Mouse (Mus musculus): ENCODE measurements at regions not wholly inside any gene's neighbourhood (a gene's known extent, or its start where the extent isn't known, plus 50 kb on each side); places are given as distances from the start of the nearest gene placed in this dataset.

- no peak overlapping the region for H3K27ac ChIP-seq (replicated peaks in 1 of 2; ENCODE audit: control insufficient read depth in 1 of 2, insufficient read depth in 1 of 2, low read depth in 2 of 2, low read length in 2 of 2)
- H3K36me3 ChIP-seq (ENCODE audit: control insufficient read depth, insufficient read depth, low read length) = no peaks in the 10 kb centered on the region
- ATAC-seq (ENCODE audit: insufficient number of reproducible peaks, insufficient read depth, low FRiP score, low read depth) = no peak
- H3K9ac ChIP-seq (ENCODE audit: low read length) = no peak overlapping the region
- 69% methylated on average over 2 of the region's 2 CpGs for WGBS
- no peak overlapping the region for H3K4me2 ChIP-seq (ENCODE audit: low read length)
- no peak overlapping the region for H3K4me3 ChIP-seq (ENCODE audit: control insufficient read depth in 1 of 2, insufficient read depth in 1 of 2, low read depth in 1 of 2, low read length in 2 of 2)
- no peaks in the 10 kb centered on the region for H3K27me3 ChIP-seq (ENCODE audit: control insufficient read depth, insufficient read depth, low read length)
- peaks cover 4% of the 10 kb centered on the region; the same call in 1 of the 2 replicates for H3K9me3 ChIP-seq (ENCODE audit: control insufficient read depth, low read length)
- peaks cover 0 to 3% of the 10 kb centered on the region in 2 experiments; a peak in 1 of 4 replicates for H3K4me1 ChIP-seq (ENCODE audit: control insufficient read depth in 2 of 2, insufficient read depth in 2 of 2, low read length in 2 of 2)
These were observed 298.3 kb downstream of the Sox9 start for GRCm38 (mm10) chr11:113080311-113080710.

GRCm38 (mm10) chr11:113084442-113084841, 302.4 kb downstream of the Sox9 start:
- no peak overlapping the region for H3K4me2 ChIP-seq (ENCODE audit: low read length)
- H3K27me3 ChIP-seq (ENCODE audit: control insufficient read depth, insufficient read depth, low read length) = no peaks in the 10 kb centered on the region
- H3K9ac ChIP-seq (ENCODE audit: low read length) = no peak overlapping the region
- 80% methylated on average over 6 of the region's 6 CpGs for WGBS
- no peak for ATAC-seq (ENCODE audit: insufficient number of reproducible peaks, insufficient read depth, low FRiP score, low read depth)
- peaks cover 0 to 10% of the 10 kb centered on the region in 2 experiments; a peak in 3 of 4 replicates for H3K4me1 ChIP-seq (ENCODE audit: control insufficient read depth in 2 of 2, insufficient read depth in 2 of 2, low read length in 2 of 2)
- H3K9me3 ChIP-seq (ENCODE audit: control insufficient read depth, low read length) = no peaks in the 10 kb centered on the region
- no peak overlapping the region for H3K4me3 ChIP-seq (ENCODE audit: control insufficient read depth in 1 of 2, insufficient read depth in 1 of 2, low read depth in 1 of 2, low read length in 2 of 2)
- H3K27ac ChIP-seq (replicated peaks in 1 of 2; ENCODE audit: control insufficient read depth in 1 of 2, insufficient read depth in 1 of 2, low read depth in 2 of 2, low read length in 2 of 2) = no peak overlapping the region
- no peaks in the 10 kb centered on the region for H3K36me3 ChIP-seq (ENCODE audit: control insufficient read depth, insufficient read depth, low read length)

GRCm38 (mm10) chr11:113085556-113085955, 303.5 kb downstream of the Sox9 start:
- Histone ChIP-seq H3K27ac (replicated peaks in 1 of 2; ENCODE audit: control insufficient read depth in 1 of 2, insufficient read depth in 1 of 2, low read depth in 2 of 2, low read length in 2 of 2) (no peak overlapping the region), H3K4me3 (ENCODE audit: control insufficient read depth in 1 of 2, insufficient read depth in 1 of 2, low read depth in 1 of 2, low read length in 2 of 2) (no peak overlapping the region), H3K9ac (ENCODE audit: low read length) (no peak overlapping the region), H3K36me3 (ENCODE audit: control insufficient read depth, insufficient read depth, low read length) (no peaks in the 10 kb centered on the region), H3K9me3 (ENCODE audit: control insufficient read depth, low read length) (no peaks in the 10 kb centered on the region), H3K27me3 (ENCODE audit: control insufficient read depth, insufficient read depth, low read length) (no peaks in the 10 kb centered on the region), H3K4me1 (ENCODE audit: control insufficient read depth in 2 of 2, insufficient read depth in 2 of 2, low read length in 2 of 2) (peaks cover 0 to 7% of the 10 kb centered on the region in 2 experiments; a peak in 2 of 4 replicates), H3K4me2 (ENCODE audit: low read length) (no peak overlapping the region)
- 90% methylated on average over 9 of the region's 9 CpGs for WGBS
- ATAC-seq (ENCODE audit: insufficient number of reproducible peaks, insufficient read depth, low FRiP score, low read depth) = no peak

- Histone ChIP-seq H3K9ac (ENCODE audit: low read length) (peak overlapping the region; percentile 35; the same call in 1 of the 2 replicates), H3K4me1 (ENCODE audit: control insufficient read depth in 2 of 2, insufficient read depth in 2 of 2, low read length in 2 of 2) (peaks cover 0 to 7% of the 10 kb centered on the region in 2 experiments; a peak in 2 of 4 replicates), H3K36me3 (ENCODE audit: control insufficient read depth, insufficient read depth, low read length) (no peaks in the 10 kb centered on the region), H3K4me2 (ENCODE audit: low read length) (peak overlapping the region; percentile 56), H3K9me3 (ENCODE audit: control insufficient read depth, low read length) (no peaks in the 10 kb centered on the region), H3K27me3 (ENCODE audit: control insufficient read depth, insufficient read depth, low read length) (no peaks in the 10 kb centered on the region), H3K4me3 (ENCODE audit: control insufficient read depth in 1 of 2, insufficient read depth in 1 of 2, low read depth in 1 of 2, low read length in 2 of 2) (peak overlapping the region; percentile 17 to 19; a peak in 1 of 4 replicates), H3K27ac (replicated peaks in 1 of 2; ENCODE audit: control insufficient read depth in 1 of 2, insufficient read depth in 1 of 2, low read depth in 2 of 2, low read length in 2 of 2) (no peak overlapping the region)
- 30% methylated on average over 9 of the region's 9 CpGs for WGBS
- no peak; the same call in 1 of the 2 replicates for ATAC-seq (ENCODE audit: insufficient number of reproducible peaks, insufficient read depth, low FRiP score, low read depth)
These were observed 305.1 kb downstream of the Sox9 start for GRCm38 (mm10) chr11:113087084-113087483.

GRCm38 (mm10) chr11:113089637-113090351, 307.8 kb downstream of the Sox9 start:
- H3K9ac ChIP-seq (ENCODE audit: low read length) = no peak overlapping the region
- H3K4me1 ChIP-seq (ENCODE audit: control insufficient read depth in 2 of 2, insufficient read depth in 2 of 2, low read length in 2 of 2) = peaks cover 0 to 7% of the 10 kb centered on the region in 2 experiments; a peak in 2 of 4 replicates
- no peak overlapping the region for H3K4me2 ChIP-seq (ENCODE audit: low read length)
- H3K36me3 ChIP-seq (ENCODE audit: control insufficient read depth, insufficient read depth, low read length) = no peaks in the 10 kb centered on the region
- no peak for ATAC-seq (ENCODE audit: insufficient number of reproducible peaks, insufficient read depth, low FRiP score, low read depth)
- no peak overlapping the region for H3K4me3 ChIP-seq (ENCODE audit: control insufficient read depth in 1 of 2, insufficient read depth in 1 of 2, low read depth in 1 of 2, low read length in 2 of 2)
- no peak overlapping the region for H3K27ac ChIP-seq (replicated peaks in 1 of 2; ENCODE audit: control insufficient read depth in 1 of 2, insufficient read depth in 1 of 2, low read depth in 2 of 2, low read length in 2 of 2)
- 86% methylated on average over 11 of the region's 11 CpGs for WGBS
- no peaks in the 10 kb centered on the region for H3K27me3 ChIP-seq (ENCODE audit: control insufficient read depth, insufficient read depth, low read length)
- H3K9me3 ChIP-seq (ENCODE audit: control insufficient read depth, low read length) = no peaks in the 10 kb centered on the region

- H3K4me1 ChIP-seq (ENCODE audit: control insufficient read depth in 2 of 2, insufficient read depth in 2 of 2, low read length in 2 of 2) = peaks cover 7 to 15% of the 10 kb centered on the region in 2 experiments; a peak in 3 of 4 replicates
- H3K9me3 ChIP-seq (ENCODE audit: control insufficient read depth, low read length) = no peaks in the 10 kb centered on the region
- no peak overlapping the region for H3K4me2 ChIP-seq (ENCODE audit: low read length)
- no peak overlapping the region for H3K4me3 ChIP-seq (ENCODE audit: control insufficient read depth in 1 of 2, insufficient read depth in 1 of 2, low read depth in 1 of 2, low read length in 2 of 2)
- no peak overlapping the region for H3K27ac ChIP-seq (replicated peaks in 1 of 2; ENCODE audit: control insufficient read depth in 1 of 2, insufficient read depth in 1 of 2, low read depth in 2 of 2, low read length in 2 of 2)
- H3K27me3 ChIP-seq (ENCODE audit: control insufficient read depth, insufficient read depth, low read length) = no peaks in the 10 kb centered on the region
- H3K9ac ChIP-seq (ENCODE audit: low read length) = no peak overlapping the region
- ATAC-seq (ENCODE audit: insufficient number of reproducible peaks, insufficient read depth, low FRiP score, low read depth) = no peak
- 74% methylated on average over 8 of the region's 8 CpGs for WGBS
- no peaks in the 10 kb centered on the region for H3K36me3 ChIP-seq (ENCODE audit: control insufficient read depth, insufficient read depth, low read length)
These were observed 310.0 kb downstream of the Sox9 start for GRCm38 (mm10) chr11:113091901-113092568.

- 92% methylated on average over 13 of the region's 13 CpGs for WGBS
- H3K36me3 ChIP-seq (ENCODE audit: control insufficient read depth, insufficient read depth, low read length) = no peaks in the 10 kb centered on the region
These were observed 311.9 kb downstream of the Sox9 start for GRCm38 (mm10) chr11:113093895-113094445.

More at GRCm38 (mm10) chr11:113093895-113094445, 311.9 kb downstream of the Sox9 start:
- Histone ChIP-seq H3K4me2 (ENCODE audit: low read length) (no peak overlapping the region), H3K9ac (ENCODE audit: low read length) (no peak overlapping the region), H3K9me3 (ENCODE audit: control insufficient read depth, low read length) (no peaks in the 10 kb centered on the region), H3K27me3 (ENCODE audit: control insufficient read depth, insufficient read depth, low read length) (no peaks in the 10 kb centered on the region), H3K4me1 (ENCODE audit: control insufficient read depth in 2 of 2, insufficient read depth in 2 of 2, low read length in 2 of 2) (peaks cover 7 to 9% of the 10 kb centered on the region in 2 experiments; a peak in 2 of 4 replicates), H3K27ac (replicated peaks in 1 of 2; ENCODE audit: control insufficient read depth in 1 of 2, insufficient read depth in 1 of 2, low read depth in 2 of 2, low read length in 2 of 2) (no peak overlapping the region), H3K4me3 (ENCODE audit: control insufficient read depth in 1 of 2, insufficient read depth in 1 of 2, low read depth in 1 of 2, low read length in 2 of 2) (no peak overlapping the region)
- ATAC-seq (ENCODE audit: insufficient number of reproducible peaks, insufficient read depth, low FRiP score, low read depth) = no peak

Data from heart, embryonic 14.5 days (tissue).